Mouse (Mus musculus) midbrain, embryonic 12.5 days (tissue): ENCODE measurements around the gene Nop2. TPM values are rescaled to one million over a fixed set of nuclear protein-coding genes. Genes with fewer than 3 reads are reported as not detected.
A peak's percentile ranks its signal among the peaks of the same experiment; 100 is the strongest.

ENCODE experiments used
- ATAC-seq: fragments of 200-750 bp; cut with Nextera tagmentation; 2 replicates; pipeline ENCODE4 v1.8.0; 2017; ENCODE audit warnings: low read depth, moderate TSS enrichment, moderate library complexity; ENCODE audit not compliant: low FRiP score
- H3K27ac ChIP-seq: fragments of 300-500 bp; sonication (generic); replicated peaks from 2 replicates; pipeline ENCODE4 v1.5.1; 2016; ENCODE audit warnings: mild to moderate bottlenecking
- H3K27me3 ChIP-seq: fragments of 300-500 bp; sonication (generic); 2 replicates; pipeline ENCODE4 v1.6.1; 2016; ENCODE audit warnings: mild to moderate bottlenecking
- H3K36me3 ChIP-seq: fragments of 300-500 bp; sonication (generic); 2 replicates; pipeline ENCODE4 v1.6.1; 2016
- H3K4me1 ChIP-seq: fragments of 300-500 bp; sonication (generic); 2 replicates; pipeline ENCODE4 v1.6.1; 2016
- H3K4me2 ChIP-seq: fragments of 300-500 bp; sonication (generic); replicated peaks from 2 replicates; pipeline ENCODE4 v1.6.1; 2016; ENCODE audit warnings: mild to moderate bottlenecking, moderate library complexity
- H3K4me3 ChIP-seq: fragments of 300-500 bp; sonication (generic); 2 replicates; pipeline ENCODE4 v1.5.1; 2016; ENCODE audit warnings: mild to moderate bottlenecking
- H3K9ac ChIP-seq: fragments of 300-500 bp; sonication (generic); replicated peaks from 2 replicates; pipeline ENCODE4 v1.6.1; 2016; ENCODE audit warnings: mild to moderate bottlenecking, moderate library complexity
- H3K9me3 ChIP-seq: fragments of 300-500 bp; sonication (generic); 2 replicates; pipeline ENCODE4 v1.6.1; 2016; ENCODE audit warnings: mild to moderate bottlenecking
- WGBS: fragments of 180-500 bp; shearing (Covaris S2); methylation state at CpG from one replicate; pipeline ENCODE4 v1.1.7; 2016; 5-methylcytosine and 5-hydroxymethylcytosine counted together
- polyA plus RNA-seq: library from polyadenylated mRNA; unstranded; fragments of >200 nt; fragmentation: Nextera tagmentation; extraction: Ambion mirVana; gene quantifications from 2 replicates; pipeline ENCODE4 v1.2.1, GENCODE M21; 2016

The Nop2 gene
- polyA plus RNA-seq, 1 experiment from 2014 or later, result 56.4 TPM

GRCm38 (mm10) chr6:125119387-125119786 is 12.3 kb upstream of the Nop2 start:
- no peak overlapping the region for H3K4me3 ChIP-seq
- no peaks in the 10 kb centered on the region for H3K4me1 ChIP-seq
- H3K36me3 ChIP-seq, result peaks cover 94% of the 10 kb centered on the region
- H3K9me3 ChIP-seq, result no peaks in the 10 kb centered on the region
- H3K27ac ChIP-seq, result no peak overlapping the region
- no peaks in the 10 kb centered on the region for H3K27me3 ChIP-seq
- no peak overlapping the region for H3K9ac ChIP-seq
- ATAC-seq, result no peak
- 95% methylated on average over 8 of the region's 8 CpGs for WGBS
- no peak overlapping the region for H3K4me2 ChIP-seq

GRCm38 (mm10) chr6:125128724-125129123 is 3.0 kb upstream of the Nop2 start:
- ATAC-seq, result no peak
- H3K27me3 ChIP-seq, result no peaks in the 10 kb centered on the region
- no peaks in the 10 kb centered on the region for H3K9me3 ChIP-seq
- WGBS, result 95% methylated on average over 12 of the region's 12 CpGs
- H3K4me1 ChIP-seq, result peaks cover 18% of the 10 kb centered on the region
- peaks cover 70% of the 10 kb centered on the region for H3K36me3 ChIP-seq
- no peak overlapping the region for H3K4me3 ChIP-seq
- H3K9ac ChIP-seq, result no peak overlapping the region
- no peak overlapping the region for H3K4me2 ChIP-seq
- H3K27ac ChIP-seq, result no peak overlapping the region

- Histone ChIP-seq H3K9me3 (no peaks in the 10 kb centered on the region), H3K27me3 (no peaks in the 10 kb centered on the region), H3K27ac (no peak overlapping the region), H3K4me1 (peaks cover 18% of the 10 kb centered on the region), H3K36me3 (peaks cover 70% of the 10 kb centered on the region), H3K9ac (no peak overlapping the region), H3K4me3 (no peak overlapping the region), H3K4me2 (no peak overlapping the region)
- no peak for ATAC-seq
- 89% methylated on average over 19 of the region's 20 CpGs for WGBS
Measured at GRCm38 (mm10) chr6:125129710-125130402, 1.9 kb upstream of the Nop2 start.

- no peaks in the 10 kb centered on the region for H3K9me3 ChIP-seq
- no peaks in the 10 kb centered on the region for H3K27me3 ChIP-seq
- H3K4me2 ChIP-seq, result peak overlapping the region; percentile 88
- peak overlapping the region; percentile 90 for H3K4me3 ChIP-seq
- H3K27ac ChIP-seq, result no peak overlapping the region
- peak overlapping the region; percentile 85 for H3K9ac ChIP-seq
- peaks cover 69% of the 10 kb centered on the region for H3K36me3 ChIP-seq
- WGBS, result 12% methylated on average over 11 of the region's 11 CpGs
- no peak for ATAC-seq
- H3K4me1 ChIP-seq, result peaks cover 18% of the 10 kb centered on the region
Measured at GRCm38 (mm10) chr6:125132470-125132869, 761 bp downstream of the Nop2 start.

- no peak overlapping the region for H3K4me3 ChIP-seq
- no peaks in the 10 kb centered on the region for H3K27me3 ChIP-seq
- H3K4me2 ChIP-seq, result no peak overlapping the region
- H3K4me1 ChIP-seq, result peaks cover 12% of the 10 kb centered on the region
- no peaks in the 10 kb centered on the region for H3K9me3 ChIP-seq
- no peak overlapping the region for H3K9ac ChIP-seq
- WGBS, result 88% methylated on average over 19 of the region's 19 CpGs
- no peak for ATAC-seq
- peaks cover 85% of the 10 kb centered on the region for H3K36me3 ChIP-seq
- no peak overlapping the region for H3K27ac ChIP-seq
Measured at GRCm38 (mm10) chr6:125137002-125137671, 5.4 kb downstream of the Nop2 start.

GRCm38 (mm10) chr6:125139747-125140146 is 8.0 kb downstream of the Nop2 start:
- Histone ChIP-seq H3K4me1 (peaks cover 5% of the 10 kb centered on the region), H3K36me3 (peaks cover 91% of the 10 kb centered on the region), H3K27me3 (no peaks in the 10 kb centered on the region), H3K9me3 (no peaks in the 10 kb centered on the region), H3K27ac (no peak overlapping the region), H3K4me2 (no peak overlapping the region), H3K4me3 (no peak overlapping the region), H3K9ac (no peak overlapping the region)
- 93% methylated on average over 7 of the region's 7 CpGs for WGBS
- no peak for ATAC-seq

GRCm38 (mm10) chr6:125142436-125142835 is 10.7 kb downstream of the Nop2 start:
- 96% methylated on average over 8 of the region's 8 CpGs for WGBS
- no peaks in the 10 kb centered on the region for H3K27me3 ChIP-seq
- H3K9me3 ChIP-seq, result no peaks in the 10 kb centered on the region
- H3K4me3 ChIP-seq, result no peak overlapping the region
- H3K36me3 ChIP-seq, result peaks cover 66% of the 10 kb centered on the region
- H3K27ac ChIP-seq, result no peak overlapping the region
- ATAC-seq, result no peak
- peaks cover 28% of the 10 kb centered on the region for H3K4me1 ChIP-seq
- no peak overlapping the region for H3K4me2 ChIP-seq
- no peak overlapping the region for H3K9ac ChIP-seq

GRCm38 (mm10) chr6:125143128-125143527 is 11.4 kb downstream of the Nop2 start:
- Histone ChIP-seq H3K9me3 (no peaks in the 10 kb centered on the region), H3K4me2 (no peak overlapping the region), H3K4me3 (no peak overlapping the region), H3K9ac (no peak overlapping the region), H3K36me3 (peaks cover 59% of the 10 kb centered on the region), H3K27me3 (no peaks in the 10 kb centered on the region), H3K27ac (no peak overlapping the region), H3K4me1 (peaks cover 32% of the 10 kb centered on the region)
- 79% methylated on average over 3 of the region's 3 CpGs for WGBS
- ATAC-seq, result no peak

- Histone ChIP-seq H3K9me3 (no peaks in the 10 kb centered on the region), H3K4me2 (no peak overlapping the region), H3K36me3 (peaks cover 51% of the 10 kb centered on the region), H3K4me3 (no peak overlapping the region), H3K27ac (peak overlapping the region; percentile 95; the same call in 1 of the 2 replicates), H3K4me1 (peaks cover 39% of the 10 kb centered on the region), H3K27me3 (no peaks in the 10 kb centered on the region), H3K9ac (no peak overlapping the region)
- ATAC-seq, result no peak
- WGBS, result 84% methylated on average over 9 of the region's 9 CpGs
Measured at GRCm38 (mm10) chr6:125143904-125144303, 12.2 kb downstream of the Nop2 start.

- H3K4me1 ChIP-seq, result peaks cover 40% of the 10 kb centered on the region
- peak within 1 kb of the TSS; percentile 91 for H3K9ac ChIP-seq
- peaks cover 40% of the 10 kb centered on the region for H3K36me3 ChIP-seq
Measured at GRCm38 (mm10) chr6:125145001-125145400, 13.3 kb downstream of the Nop2 start, which contains the start of gene Iffo1. Iffo1 (plus strand) TSS chr6:125145241.

GRCm38 (mm10) chr6:125145479-125145951 is 13.8 kb downstream of the Nop2 start:
- Histone ChIP-seq H3K9ac (peak overlapping the region; percentile 91), H3K27ac (peak overlapping the region; percentile 95), H3K27me3 (no peaks in the 10 kb centered on the region), H3K4me1 (peaks cover 40% of the 10 kb centered on the region), H3K36me3 (peaks cover 35% of the 10 kb centered on the region), H3K4me2 (peak overlapping the region; percentile 89), H3K4me3 (peak overlapping the region; percentile 82), H3K9me3 (no peaks in the 10 kb centered on the region)
- WGBS, result 1% methylated on average over 29 of the region's 35 CpGs
- peak; percentile 77 for ATAC-seq

More at GRCm38 (mm10) chr6:125145001-125145400, 13.3 kb downstream of the Nop2 start, which contains the start of gene Iffo1:
- Histone ChIP-seq H3K4me2 (peak within 1 kb of the TSS; percentile 89), H3K9me3 (no peaks in the 10 kb centered on the region), H3K27ac (peak within 1 kb of the TSS; percentile 95), H3K27me3 (no peaks in the 10 kb centered on the region), H3K4me3 (peak within 1 kb of the TSS; percentile 82)
- under 1% methylated on average over 16 of the region's 16 CpGs for WGBS
- ATAC-seq, result peak; percentile 95

GRCm38 (mm10) chr6:125146148-125146547 is 14.4 kb downstream of the Nop2 start:
- no peak for ATAC-seq
- Histone ChIP-seq H3K9ac (peak overlapping the region; percentile 91), H3K9me3 (no peaks in the 10 kb centered on the region), H3K27ac (no peak overlapping the region; the same call in 1 of the 2 replicates), H3K4me2 (peak overlapping the region; percentile 89), H3K27me3 (no peaks in the 10 kb centered on the region), H3K4me3 (peak overlapping the region; percentile 82), H3K4me1 (peaks cover 40% of the 10 kb centered on the region), H3K36me3 (peaks cover 30% of the 10 kb centered on the region)
- WGBS, result 53% methylated on average over 7 of the region's 7 CpGs
